Mouse (Mus musculus) ES-E14 (cell line): ENCODE measurements around the gene Ankrd40. TPM values are rescaled to one million over a fixed set of nuclear protein-coding genes. Genes with fewer than 3 reads are reported as not detected.

Experiments used
- DNase-seq: peaks from one replicate; pipeline ENCODE4 v3.0.0-alpha.2; 2013; ENCODE audit warnings: low read depth, low spot score
- H3K27ac ChIP-seq: 2 replicates; pipeline ENCODE4 v1.5.1; 2012; ENCODE audit warnings: low read depth, mild to moderate bottlenecking, low read length, moderate library complexity, mixed read lengths; ENCODE audit not compliant: poor library complexity, insufficient read depth, severe bottlenecking
- H3K36me3 ChIP-seq: 2 replicates; pipeline ENCODE4 v1.6.1; 2012; ENCODE audit warnings: mild to moderate bottlenecking, low read length, moderate library complexity, mixed read lengths; ENCODE audit not compliant: control insufficient read depth, poor library complexity, insufficient read depth, severe bottlenecking
- H3K4me1 ChIP-seq, 2 experiments: fragments of 150-350 bp in 1 of 2; sonication (generic) in 1 of 2; 2 replicates each; pipeline ENCODE4 v1.6.1; 2012; ENCODE audit warnings: low read length in 2 of 2, mild to moderate bottlenecking in 1 of 2, mixed read lengths in 1 of 2; ENCODE audit not compliant: control insufficient read depth in 2 of 2, insufficient read depth in 2 of 2, poor library complexity in 1 of 2
- H3K4me3 ChIP-seq, 2 experiments: fragments of 150-350 bp in 1 of 2; sonication (generic) in 1 of 2; 2 replicates each; pipeline ENCODE4 v1.5.1; 2012; ENCODE audit warnings: low read length in 2 of 2, low read depth in 1 of 2, mild to moderate bottlenecking in 1 of 2, mixed read lengths in 1 of 2; ENCODE audit not compliant: insufficient read depth in 1 of 2, poor library complexity in 1 of 2, severe bottlenecking in 1 of 2
- H3K9ac ChIP-seq: 2 replicates; pipeline ENCODE4 v1.6.1; 2012; ENCODE audit warnings: low read depth, mild to moderate bottlenecking, low read length, mixed read lengths; ENCODE audit not compliant: poor library complexity, insufficient read depth, severe bottlenecking
- H3K9me3 ChIP-seq: fragments of 150-350 bp; sonication (generic); 2 replicates; pipeline ENCODE4 v1.6.1; 2012; ENCODE audit warnings: low read depth, mild to moderate bottlenecking, low read length; ENCODE audit not compliant: control insufficient read depth, insufficient read depth
- CHD2 ChIP-seq: IDR thresholded peaks from 2 replicates; pipeline ENCODE4 v1.6.1; 2014; ENCODE audit warnings: mild to moderate bottlenecking, low read depth, low read length, inconsistent platforms
- HCFC1 ChIP-seq: IDR thresholded peaks from 2 replicates; pipeline ENCODE4 v1.6.1; 2012; ENCODE audit warnings: low read length, inconsistent platforms, borderline replicate concordance; ENCODE audit not compliant: insufficient read depth
- MAFK ChIP-seq: IDR thresholded peaks from 2 replicates; pipeline ENCODE4 v1.6.1; 2014; ENCODE audit warnings: mild to moderate bottlenecking, low read depth, low read length, inconsistent platforms; ENCODE audit not compliant: insufficient read depth
- ZC3H11A ChIP-seq: IDR thresholded peaks from 2 replicates; pipeline ENCODE4 v1.6.1; 2012; ENCODE audit warnings: low read depth, mild to moderate bottlenecking, inconsistent platforms, low read length, borderline replicate concordance
- ZNF384 ChIP-seq: IDR thresholded peaks from 2 replicates; pipeline ENCODE4 v1.6.1; 2012; ENCODE audit warnings: low read depth, low read length, inconsistent platforms
- in situ Hi-C, 2 experiments: fragments of 600-800 bp; cut with MboI; formaldehyde crosslinking; loops; one replicate each; pipeline ENCODE4 v1.15.1; 2025; ENCODE audit warnings: low sequenced_read_pairs in 2 of 2, inconsistent platforms in 1 of 2; ENCODE audit not compliant: unreplicated experiment in 2 of 2
- total RNA-seq: library from RNA; depleted of rRNA; stranded (reverse); fragments of 300-350 nt; gene quantifications from 2 replicates; pipeline ENCODE4 v1.2.3, GENCODE M21; 2012

The Ankrd40 gene
- total RNA-seq, 1 experiment, result 42.7 TPM

DNA sequence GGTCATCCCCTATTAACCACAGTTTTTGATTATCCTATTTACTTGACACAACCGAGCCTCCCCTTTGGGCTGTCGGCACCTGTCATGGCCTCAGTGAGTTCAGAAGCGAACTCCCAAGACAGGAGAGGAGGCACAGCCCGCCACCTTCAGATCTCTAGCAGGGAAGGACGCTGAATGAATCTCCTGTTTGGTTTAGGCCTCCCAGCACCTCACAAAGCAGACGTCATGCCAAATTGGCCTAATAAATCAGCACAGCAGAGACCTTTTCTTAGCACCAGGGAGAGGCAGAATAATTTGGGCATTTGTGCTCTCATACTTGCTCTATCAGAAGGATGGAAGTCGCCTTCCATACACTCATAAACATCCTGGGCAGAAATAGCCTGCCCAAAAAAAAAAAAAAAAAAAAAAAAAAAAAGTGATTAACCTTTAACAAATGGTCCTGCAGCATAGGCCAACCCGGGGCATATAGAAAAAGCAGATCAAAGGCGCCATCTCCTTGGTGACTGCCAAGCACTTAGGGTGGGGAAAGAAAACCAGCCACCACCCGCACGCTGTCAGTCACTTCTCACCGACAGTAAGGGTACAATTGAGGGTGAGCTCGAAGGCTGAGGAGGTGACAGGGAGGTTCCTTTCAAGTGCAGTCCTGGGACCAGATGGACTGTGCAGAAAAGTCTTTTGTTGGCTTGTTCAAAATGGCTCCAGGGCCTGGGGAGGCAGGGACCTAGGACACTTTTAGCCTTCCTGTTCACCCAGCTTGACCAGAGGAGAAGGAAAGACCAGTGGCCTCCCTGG, 14.5 kb downstream of the Ankrd40 start:
- in situ Hi-C loops, result no loop called here
- no peak for TF ChIP-seq MAFK
- no peak for TF ChIP-seq ZNF384
- no peak for TF ChIP-seq CHD2
- no peak for TF ChIP-seq ZC3H11A
- no peak for TF ChIP-seq HCFC1
- H3K4me1 ChIP-seq, result peaks cover 0 to 2% of the 10 kb centered on the region in 2 experiments; a peak in 1 of 4 replicates
- peaks cover 8% of the 10 kb centered on the region for H3K36me3 ChIP-seq
- no peak for DNase-seq
- H3K9ac ChIP-seq, result no peak overlapping the region
- no peaks in the 10 kb centered on the region for H3K9me3 ChIP-seq
- H3K27ac ChIP-seq, result no peak overlapping the region
- H3K4me3 ChIP-seq, result no peak overlapping the region

DNA sequence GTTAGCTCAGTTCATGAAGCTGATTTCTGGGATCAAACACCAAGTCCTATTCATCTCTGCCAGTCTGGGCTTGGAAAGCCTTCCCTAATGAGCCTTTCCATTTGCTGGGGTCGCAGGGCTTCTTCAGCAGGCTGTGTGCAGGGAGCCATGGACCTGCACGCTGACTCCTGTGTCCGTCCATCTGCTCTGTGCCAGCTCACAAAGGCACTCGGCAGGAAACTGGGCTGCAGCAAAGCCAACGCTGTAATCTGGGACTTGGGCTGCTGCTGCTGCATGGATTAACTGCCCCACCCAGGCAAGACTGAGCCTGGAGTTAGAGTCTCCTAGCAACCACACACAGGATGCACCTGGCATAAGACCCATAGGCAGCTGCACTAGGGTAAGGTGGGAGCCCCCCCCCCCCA, 16.2 kb downstream of the Ankrd40 start:
- Histone ChIP-seq H3K27ac (no peak overlapping the region), H3K36me3 (peaks cover 4% of the 10 kb centered on the region; the same call in 1 of the 2 replicates), H3K4me1 (peaks cover 0 to 2% of the 10 kb centered on the region in 2 experiments; a peak in 1 of 4 replicates), H3K4me3 (no peak overlapping the region), H3K9ac (no peak overlapping the region), H3K9me3 (no peaks in the 10 kb centered on the region)
- DNase-seq, result no peak
- TF ChIP-seq MAFK (no peak), HCFC1 (no peak)
- in situ Hi-C loops, result no loop called here

DNA sequence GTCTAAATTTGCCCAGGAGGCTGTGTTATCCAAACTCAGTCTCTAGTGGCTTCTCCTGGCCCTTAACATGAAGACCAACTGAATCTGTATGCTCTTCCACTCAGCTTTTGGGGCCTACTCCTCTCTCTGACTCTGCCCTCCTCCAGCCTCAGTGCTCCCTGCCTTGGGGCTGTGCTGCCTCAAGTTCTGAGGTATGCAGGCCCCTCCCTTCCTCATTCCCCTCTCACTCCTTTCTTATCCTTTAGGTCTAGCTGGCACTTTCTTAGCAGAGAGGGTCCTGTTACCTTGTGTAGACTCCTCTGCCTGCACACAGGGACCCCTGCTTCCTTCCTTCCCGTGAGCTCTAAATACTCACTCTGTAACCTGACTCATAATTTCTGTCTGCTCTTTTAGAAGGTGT, 16.7 kb downstream of the Ankrd40 start:
- peaks cover 4% of the 10 kb centered on the region; the same call in 1 of the 2 replicates for H3K36me3 ChIP-seq
- no peak for DNase-seq
- H3K9me3 ChIP-seq, result no peaks in the 10 kb centered on the region
- H3K4me1 ChIP-seq, result peaks cover 0 to 2% of the 10 kb centered on the region in 2 experiments; a peak in 1 of 4 replicates
- H3K27ac ChIP-seq, result no peak overlapping the region
- H3K4me3 ChIP-seq, result no peak overlapping the region
- in situ Hi-C loops, result no loop called here
- no peak overlapping the region for H3K9ac ChIP-seq
- no peak for TF ChIP-seq CHD2
- no peak for TF ChIP-seq ZC3H11A
- TF ChIP-seq ZNF384, result no peak
- TF ChIP-seq HCFC1, result no peak
- no peak for TF ChIP-seq MAFK

DNA sequence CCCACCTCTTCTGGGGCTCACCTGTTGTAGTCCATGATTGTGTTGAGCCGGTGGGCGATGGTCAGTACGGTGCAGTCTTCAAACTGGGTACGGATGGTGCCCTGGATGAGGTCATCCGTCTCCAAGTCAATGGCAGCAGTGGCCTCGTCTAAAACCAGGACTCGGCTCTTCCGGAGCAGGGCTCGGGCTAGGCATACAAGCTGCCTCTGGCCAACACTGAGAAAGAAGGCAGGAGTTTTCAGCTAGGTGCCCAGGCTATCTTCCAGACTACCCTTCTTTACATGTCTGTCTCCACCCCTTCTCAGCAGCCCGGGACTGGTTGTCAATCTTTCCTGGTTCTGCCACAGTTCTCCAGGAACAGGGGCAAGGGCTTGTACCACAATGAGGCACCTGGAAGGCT, 18.1 kb downstream of the Ankrd40 start:
- H3K4me1 ChIP-seq, result peaks cover 0 to under 1% of the 10 kb centered on the region in 2 experiments; a peak in 1 of 4 replicates
- no peak overlapping the region for H3K9ac ChIP-seq
- in situ Hi-C loops, result no loop called here
- TF ChIP-seq ZNF384, result no peak
- no peak for TF ChIP-seq HCFC1
- H3K9me3 ChIP-seq, result no peaks in the 10 kb centered on the region
- H3K27ac ChIP-seq, result no peak overlapping the region
- H3K4me3 ChIP-seq, result no peak overlapping the region
- DNase-seq, result no peak
- no peaks in the 10 kb centered on the region for H3K36me3 ChIP-seq

DNA sequence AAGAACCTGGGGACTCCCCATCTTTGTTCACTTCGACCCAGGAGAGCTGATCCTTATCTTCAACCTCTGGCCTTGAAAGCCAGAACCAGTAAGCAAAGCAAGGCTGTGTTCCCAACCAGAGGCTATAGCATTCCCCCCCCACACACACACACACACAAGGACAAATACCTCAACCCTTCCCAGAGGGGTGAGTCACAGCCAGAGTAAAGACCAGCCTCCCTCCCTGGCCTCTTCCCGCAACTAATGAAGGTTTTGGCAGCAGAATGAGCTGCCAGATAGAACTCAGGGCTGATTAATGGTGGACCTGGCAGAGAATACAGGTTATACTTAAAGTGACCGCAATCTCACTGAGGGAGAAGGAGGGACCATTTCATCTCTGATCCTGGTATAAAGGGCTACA, 18.8 kb downstream of the Ankrd40 start:
- Histone ChIP-seq H3K4me1 (peaks cover 0 to 1% of the 10 kb centered on the region in 2 experiments; a peak in 1 of 4 replicates), H3K36me3 (no peaks in the 10 kb centered on the region), H3K9me3 (no peaks in the 10 kb centered on the region), H3K4me3 (no peak overlapping the region), H3K27ac (no peak overlapping the region), H3K9ac (no peak overlapping the region)
- in situ Hi-C loops, result no loop called here
- TF ChIP-seq MAFK (no peak), ZNF384 (no peak), HCFC1 (no peak), ZC3H11A (no peak), CHD2 (no peak)
- DNase-seq, result no peak
